Mouse (Mus musculus) bone marrow macrophage, adult 2 months (primary cell): ENCODE measurements around the gene Ankib1.

Experiments used
- CTCF ChIP-seq: IDR thresholded peaks from 2 replicates; pipeline ENCODE4 v1.5.1; 2012; ENCODE audit warnings: low read depth, mild to moderate bottlenecking, low read length, moderate library complexity
- POLR2A ChIP-seq: IDR thresholded peaks from 2 replicates; pipeline ENCODE4 v1.6.1; 2012; ENCODE audit warnings: mild to moderate bottlenecking, low read depth, low read length, borderline replicate concordance

- TF ChIP-seq CTCF = no peak
- no peak for TF ChIP-seq POLR2A
Observed at GRCm38 (mm10) chr5:3700025-3700424, 102.7 kb downstream of the Ankib1 start.
